Mouse (Mus musculus): Measurements from ENCODE around the gene Slc15a1.

DNA sequence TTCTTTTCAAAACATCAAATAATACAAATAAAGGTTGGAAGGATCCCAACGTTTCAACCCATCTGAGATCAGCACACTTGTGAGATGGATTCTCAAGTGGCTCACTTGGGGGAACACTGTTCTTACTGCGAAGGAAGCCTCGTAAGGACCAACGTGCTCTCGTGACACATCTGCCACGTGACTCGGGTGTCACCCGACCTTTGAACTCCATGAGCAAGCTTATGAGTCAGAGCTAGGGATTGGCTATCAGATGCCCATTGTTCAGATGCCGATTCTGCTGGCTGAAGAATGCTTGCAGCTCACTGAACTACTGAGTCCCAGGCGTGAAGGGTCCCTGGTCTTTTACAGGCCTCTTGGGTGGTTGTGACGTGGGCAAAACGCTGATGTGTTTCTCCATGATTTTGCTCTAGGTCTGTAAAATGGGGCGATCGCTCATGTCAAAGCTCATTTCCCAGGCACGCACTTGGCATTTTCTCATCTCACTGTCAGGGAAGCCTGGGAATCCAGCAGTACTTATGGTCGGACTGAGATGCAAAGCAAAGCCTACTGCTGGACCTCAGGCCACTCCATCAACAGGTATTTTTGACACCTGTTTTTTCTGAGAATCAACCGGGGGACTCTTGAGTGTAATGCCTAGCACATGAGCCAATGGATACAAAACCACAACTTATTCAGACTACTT, 75.1 kb downstream of the Slc15a1 start:
- TF ChIP-seq POLR2A (IDR thresholded peaks at IDR 0.05; ENCODE audit: extremely low read depth, insufficient read depth, low read length) (no peak), CTCF (IDR thresholded peaks at IDR 0.05; ENCODE audit: extremely low read depth, insufficient read depth, low read length) (no peak)
